ENCODE assay signal across 8 mouse cellular contexts in the genomic region with DNA sequence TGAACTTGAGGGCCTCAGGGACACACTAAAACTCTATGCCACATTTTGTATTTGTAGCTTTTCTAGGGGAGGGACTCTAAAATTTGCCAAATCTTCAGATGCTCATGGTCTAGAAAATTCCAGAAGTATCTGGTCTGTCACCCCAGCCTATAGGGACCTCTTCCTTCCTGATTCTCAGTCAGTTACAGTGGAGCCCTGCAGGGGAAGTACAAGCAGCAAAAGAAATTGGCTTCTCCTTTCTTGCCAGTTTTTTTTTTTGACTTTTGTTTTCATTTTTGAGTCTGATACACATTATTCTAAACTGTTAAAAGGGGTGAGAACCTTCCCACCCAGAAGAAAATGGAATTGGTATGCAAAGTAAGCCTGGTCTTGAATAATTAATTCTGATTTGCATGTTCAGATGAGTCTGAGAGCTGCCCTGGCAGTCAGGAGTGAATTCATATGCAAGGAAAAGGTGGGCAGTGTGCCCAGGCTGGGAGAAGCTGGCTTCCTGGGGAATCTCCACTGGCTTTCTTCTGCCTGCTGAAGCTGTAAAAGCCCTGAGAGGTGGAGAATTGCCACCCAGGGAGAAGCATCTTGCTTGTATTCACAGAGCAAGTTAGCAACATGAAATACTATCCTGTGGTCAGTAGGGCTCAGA.
DNase-seq lines count a peak whose midpoint lies in the region; ATAC-seq lines count a peak whose summit lies in the region.

No protein-coding gene starts in this region.

- peak; percentile 48 to 59; a peak in 3 of 4 replicates for ATAC-seq in hematopoietic stem cell, adult 5-6 weeks (replicated peaks in 1 of 2; ENCODE audit: insufficient read depth in 1 of 2, low FRiP score in 2 of 2, low TSS enrichment in 1 of 2, low read depth in 1 of 2, poor library complexity in 2 of 2, severe bottlenecking in 2 of 2)
- ATAC-seq in megakaryocyte, adult 5-6 weeks (ENCODE audit: poor library complexity, severe bottlenecking), result peak; percentile 63

- intact Hi-C loops in heart, postnatal 14 days (cut with DNase I), result no loop called here
- intact Hi-C loops in heart, postnatal 25 days (cut with DNase I), result no loop called here

- peak; percentile 14 to 25 for DNase-seq in heart, postnatal 14 days
- no peak for DNase-seq in heart, postnatal 25 days (ENCODE audit: low spot score)
- DNase-seq in cerebellum, adult 9-10 months, result peak; percentile 14
- DNase-seq in kidney, adult 18-20 months, result no peak
- DNase-seq in adrenal gland, postnatal 25 days, result no peak
- no peak for DNase-seq in thymus, postnatal 0 days (ENCODE audit: low spot score)

Comparison
In these comparisons a context has a peak if more than half of its experiments do, and no peak if none do; other contexts are left out.
1. DNase-seq: peak in heart, postnatal 14 days (2 of 2) and cerebellum, adult 9-10 months (single experiment); none in heart, postnatal 25 days (single experiment), kidney, adult 18-20 months (single experiment), adrenal gland, postnatal 25 days (single experiment) and thymus, postnatal 0 days (single experiment).